21 mouse cellular contexts compared by ENCODE assay signal in genomic region chr16:12083082-12083481, GRCm38 (mm10).
DNase-seq lines count a peak whose midpoint lies in the region; ATAC-seq and TF ChIP-seq lines count a peak whose summit lies in the region.
"Had no signal": no experiment of that assay in that cellular context is flagged by ENCODE, and none has a peak within 500 bp of the region (broad histone marks: within the 10 kb centered on the region; RNA-seq: fewer than 3 reads in every experiment).

No protein-coding gene starts in this region.

- no peak overlapping the region for H3K27ac ChIP-seq in heart, embryonic 11.5 days (ENCODE audit: low read depth, low read length)
- H3K27ac ChIP-seq in liver, embryonic 11.5 days (ENCODE audit: low read depth, low read length), result no peak overlapping the region
- H3K27ac ChIP-seq in liver, postnatal 0 days (ENCODE audit: low read depth), result no peak overlapping the region
- no peak overlapping the region for H3K27ac ChIP-seq in liver, embryonic 13.5 days
- H3K27ac ChIP-seq: embryonic facial prominence, embryonic 10.5 days; embryonic facial prominence, embryonic 12.5 days; forebrain, embryonic 13.5 days; forebrain, embryonic 15.5 days had no signal

- H3K9me3 ChIP-seq in heart, embryonic 11.5 days (replicated peaks; ENCODE audit: control insufficient read depth, low read length), result no peaks in the 10 kb centered on the region
- H3K9me3 ChIP-seq in liver, embryonic 11.5 days (ENCODE audit: control insufficient read depth, low read length), result no peaks in the 10 kb centered on the region
- no peaks in the 10 kb centered on the region for H3K9me3 ChIP-seq in liver, postnatal 0 days (ENCODE audit: low read length)
- no peaks in the 10 kb centered on the region for H3K9me3 ChIP-seq in liver, embryonic 13.5 days (replicated peaks)
- H3K9me3 ChIP-seq: embryonic facial prominence, embryonic 10.5 days; embryonic facial prominence, embryonic 12.5 days; forebrain, embryonic 13.5 days; forebrain, embryonic 15.5 days; G1E had no signal

- DNase-seq in heart, adult 9 months (ENCODE audit: low spot score in 2 of 2), result no peak
- no peak for DNase-seq in liver, embryonic 11.5 days (ENCODE audit: low spot score)
- DNase-seq in liver, postnatal 0 days, result no peak
- DNase-seq in liver, embryonic 13.5 days, result peak; percentile 6
- DNase-seq: adrenal gland, adult 8-10 months; adrenal gland, postnatal 14 days; adrenal gland, postnatal 36 days; B cell, adult 2 months; cerebellum, adult 11-12 months; cerebellum, adult 2 months; cerebellum, adult 9-10 months; cerebellum, postnatal 25 days had no signal

- ATAC-seq in heart, embryonic 11.5 days (replicated peaks; ENCODE audit: insufficient number of reproducible peaks, low FRiP score, low TSS enrichment), result peak; percentile 68
- ATAC-seq in liver, embryonic 11.5 days (replicated peaks; ENCODE audit: low FRiP score), result peak; percentile 61
- ATAC-seq in liver, postnatal 0 days, result no peak
- ATAC-seq in liver, embryonic 13.5 days (ENCODE audit: low read depth), result no peak
- ATAC-seq: activated CD4-positive, CD25-positive, alpha-beta regulatory T cell, adult 4 months; CD4-positive, CD25-positive, alpha-beta regulatory T cell, adult 4 months; forebrain, embryonic 13.5 days; forebrain, embryonic 15.5 days; Patski had no signal

- no peak overlapping the region for H3K4me3 ChIP-seq in heart, embryonic 11.5 days (ENCODE audit: low read depth, low read length)
- no peak overlapping the region for H3K4me3 ChIP-seq in liver, embryonic 11.5 days (ENCODE audit: low read depth, low read length)
- no peak overlapping the region for H3K4me3 ChIP-seq in liver, postnatal 0 days (ENCODE audit: low read depth, low read length)
- no peak overlapping the region for H3K4me3 ChIP-seq in liver, embryonic 13.5 days (replicated peaks)
- H3K4me3 ChIP-seq: embryonic facial prominence, embryonic 10.5 days; embryonic facial prominence, embryonic 12.5 days; forebrain, embryonic 13.5 days; forebrain, embryonic 15.5 days had no signal

- H3K4me2 ChIP-seq in heart, embryonic 11.5 days, result no peak overlapping the region
- no peak overlapping the region for H3K4me2 ChIP-seq in liver, embryonic 11.5 days
- no peak overlapping the region for H3K4me2 ChIP-seq in liver, postnatal 0 days (ENCODE audit: low read depth, low read length)
- H3K4me2 ChIP-seq in liver, embryonic 13.5 days, result no peak overlapping the region
- H3K4me2 ChIP-seq: embryonic facial prominence, embryonic 12.5 days; forebrain, embryonic 13.5 days; forebrain, embryonic 15.5 days had no signal

- no peak for TF ChIP-seq EP300 in liver, postnatal 0 days (IDR thresholded peaks at IDR 0.05; ENCODE audit: low read depth)

- no peaks in the 10 kb centered on the region for H3K4me1 ChIP-seq in heart, embryonic 11.5 days (ENCODE audit: control insufficient read depth, insufficient read depth, low read length)
- H3K4me1 ChIP-seq in liver, embryonic 11.5 days (replicated peaks; ENCODE audit: control insufficient read depth, insufficient read depth, low read length), result no peaks in the 10 kb centered on the region
- no peaks in the 10 kb centered on the region for H3K4me1 ChIP-seq in liver, postnatal 0 days (ENCODE audit: insufficient read depth)
- peaks cover 7% of the 10 kb centered on the region; the same call in 1 of the 2 replicates for H3K4me1 ChIP-seq in liver, embryonic 13.5 days (replicated peaks)
- H3K4me1 ChIP-seq: embryonic facial prominence, embryonic 10.5 days; embryonic facial prominence, embryonic 12.5 days; forebrain, embryonic 15.5 days had no signal

- H3K36me3 ChIP-seq in heart, embryonic 11.5 days (ENCODE audit: control insufficient read depth, insufficient read depth, low read length), result no peaks in the 10 kb centered on the region
- H3K36me3 ChIP-seq in liver, embryonic 11.5 days (ENCODE audit: control insufficient read depth, insufficient read depth, low read length), result no peaks in the 10 kb centered on the region
- no peaks in the 10 kb centered on the region for H3K36me3 ChIP-seq in liver, postnatal 0 days (replicated peaks; ENCODE audit: insufficient read depth, low read length)
- H3K36me3 ChIP-seq in liver, embryonic 13.5 days, result no peaks in the 10 kb centered on the region
- H3K36me3 ChIP-seq: embryonic facial prominence, embryonic 10.5 days; embryonic facial prominence, embryonic 12.5 days; forebrain, embryonic 15.5 days; G1E had no signal

- WGBS in heart, embryonic 11.5 days (ENCODE audit: insufficient replicate concordance), result 57% methylated on average over 2 of the region's 2 CpGs
- WGBS in liver, embryonic 11.5 days, result 62% methylated on average over 2 of the region's 2 CpGs
- 69% methylated on average over 2 of the region's 2 CpGs for WGBS in liver, postnatal 0 days (ENCODE audit: insufficient replicate concordance)
- WGBS in liver, embryonic 13.5 days (ENCODE audit: insufficient replicate concordance), result 50% methylated on average over 2 of the region's 2 CpGs

- TF ChIP-seq CTCF in liver, postnatal 0 days (IDR thresholded peaks at IDR 0.05; ENCODE audit: low read depth), result no peak

- no peak overlapping the region for H3K9ac ChIP-seq in heart, embryonic 11.5 days (ENCODE audit: low read depth, low read length)
- no peak overlapping the region for H3K9ac ChIP-seq in liver, embryonic 11.5 days (ENCODE audit: low read depth, low read length)
- no peak overlapping the region for H3K9ac ChIP-seq in liver, postnatal 0 days (replicated peaks)
- H3K9ac ChIP-seq in liver, embryonic 13.5 days, result no peak overlapping the region
- H3K9ac ChIP-seq: embryonic facial prominence, embryonic 12.5 days; forebrain, embryonic 13.5 days; forebrain, embryonic 15.5 days had no signal

- no peaks in the 10 kb centered on the region for H3K27me3 ChIP-seq in heart, embryonic 11.5 days (ENCODE audit: control insufficient read depth, insufficient read depth, low read length)
- H3K27me3 ChIP-seq in liver, embryonic 11.5 days (replicated peaks; ENCODE audit: control insufficient read depth, insufficient read depth, low read length), result no peaks in the 10 kb centered on the region
- no peaks in the 10 kb centered on the region for H3K27me3 ChIP-seq in liver, postnatal 0 days (ENCODE audit: insufficient read depth, low read length)
- no peaks in the 10 kb centered on the region for H3K27me3 ChIP-seq in liver, embryonic 13.5 days
- H3K27me3 ChIP-seq: embryonic facial prominence, embryonic 12.5 days; forebrain, embryonic 13.5 days; forebrain, embryonic 15.5 days had no signal

Comparison
In these comparisons a context has a peak if more than half of its experiments do, and no peak if none do; other contexts are left out.
1. ATAC-seq: peak in heart, embryonic 11.5 days (single experiment) and liver, embryonic 11.5 days (single experiment); none in liver, postnatal 0 days (single experiment) and liver, embryonic 13.5 days (single experiment).